Comparison of ENCODE assay signal across 14 mouse cellular contexts in the genomic region with DNA sequence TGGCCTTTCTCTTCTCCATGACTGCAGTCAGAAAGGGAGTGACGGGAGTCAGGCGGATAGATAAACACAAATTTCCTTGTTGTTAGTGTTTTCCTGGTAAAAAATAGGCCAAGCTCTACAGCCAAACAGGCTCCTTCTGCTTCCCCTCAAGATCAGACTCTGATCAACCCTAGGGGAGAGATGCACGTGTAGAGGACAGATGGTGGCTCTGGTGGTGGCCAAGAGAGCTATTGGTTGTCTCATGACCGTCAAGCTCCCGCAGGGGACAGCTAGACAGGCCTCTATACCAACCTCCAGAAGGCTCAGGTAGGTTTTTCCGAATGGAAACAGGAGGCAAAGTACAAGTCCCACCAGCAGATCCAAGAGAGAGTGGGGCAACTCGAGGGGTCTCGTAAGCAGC.
"Had no signal": no experiment of that assay in that cellular context is flagged by ENCODE, and none has a peak within 500 bp of the region (broad histone marks: within the 10 kb centered on the region; RNA-seq: fewer than 3 reads in every experiment).

No protein-coding gene starts in this region.

- DNase-seq: kidney, postnatal 36 days; lung, embryonic 14.5 days; lung, postnatal 10 days; lung, postnatal 4 days; midbrain, embryonic 14.5 days; right cerebral cortex, adult 18-20 months; right cerebral cortex, postnatal 25 days; thymus, postnatal 36 days had no signal

- H3K27ac ChIP-seq: left cerebral cortex, adult 2 months; limb, embryonic 15.5 days; liver, embryonic 12.5 days; midbrain, embryonic 10.5 days; neural tube, embryonic 15.5 days had no signal

- H3K4me1 ChIP-seq: limb, embryonic 15.5 days; liver, embryonic 12.5 days; neural tube, embryonic 15.5 days had no signal

- H3K27me3 ChIP-seq: limb, embryonic 15.5 days; liver, embryonic 12.5 days; neural tube, embryonic 15.5 days had no signal

- H3K4me3 ChIP-seq: left cerebral cortex, adult 2 months; limb, embryonic 15.5 days; liver, embryonic 12.5 days; midbrain, embryonic 10.5 days; myocyte; neural tube, embryonic 15.5 days had no signal
